ENCODE assay signal across 8 mouse cellular contexts in the genomic region with DNA sequence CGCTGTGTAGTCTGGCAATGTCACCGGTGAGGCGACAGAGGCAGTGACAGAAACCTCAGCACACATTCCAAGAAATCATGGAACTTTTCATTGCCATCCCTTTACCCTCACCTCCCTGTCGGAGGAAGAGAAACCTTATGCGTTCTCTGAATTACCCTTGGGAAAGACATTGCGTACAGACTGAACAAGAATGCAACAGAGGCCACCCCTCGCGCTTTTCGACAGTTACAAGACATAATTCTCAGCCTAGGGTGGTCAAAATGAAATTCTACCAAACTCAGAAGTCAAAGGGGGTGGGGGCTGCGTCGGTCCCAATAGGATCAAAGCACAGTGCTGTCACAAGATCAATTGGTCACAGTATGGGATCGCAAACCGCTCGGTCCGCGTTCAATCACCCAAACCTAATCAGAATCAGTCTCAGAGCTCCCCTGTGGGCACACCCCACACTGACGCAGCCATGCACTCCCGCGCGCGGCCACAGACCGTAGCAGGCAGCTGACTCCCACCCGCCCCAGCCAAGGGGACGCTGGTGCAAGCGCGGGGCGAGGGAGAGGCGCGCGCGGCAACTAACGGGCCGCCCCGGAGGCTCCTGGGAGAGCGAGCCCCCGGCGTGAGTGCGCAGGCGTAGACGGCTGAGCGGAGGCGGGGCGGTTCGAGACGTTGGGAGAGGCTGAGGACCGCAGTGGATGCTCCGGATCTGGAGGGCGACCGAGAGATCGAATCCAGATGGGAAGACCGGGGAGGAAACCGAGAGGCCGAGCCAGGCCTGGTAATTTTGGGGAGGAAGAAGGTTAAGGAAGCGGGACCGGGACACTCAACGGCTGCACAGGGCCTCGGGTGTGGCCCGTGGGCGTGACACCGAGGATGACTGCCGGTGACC. TPM values are rescaled to one million over a fixed set of nuclear protein-coding genes. Genes with fewer than 3 reads are reported as not detected.
DNase-seq lines count a peak whose midpoint lies in the region; ATAC-seq and TF ChIP-seq lines count a peak whose summit lies in the region.

Gene Zfp382 (plus strand): TSS at position 635 of the 880 bp plus-strand sequence.

- peaks cover 11% of the 10 kb centered on the region for H3K9me3 ChIP-seq in hindbrain, embryonic 10.5 days
- H3K9me3 ChIP-seq in lung, embryonic 16.5 days (ENCODE audit: control insufficient read depth, low read length) = no peaks in the 10 kb centered on the region

- H3K36me3 ChIP-seq in hindbrain, embryonic 10.5 days = peaks cover 10% of the 10 kb centered on the region
- H3K36me3 ChIP-seq in lung, embryonic 16.5 days (ENCODE audit: control insufficient read depth, insufficient read depth, low read length) = no peaks in the 10 kb centered on the region
- H3K36me3 ChIP-seq in thymus, adult 2 months (ENCODE audit: control insufficient read depth, insufficient read depth, low read length) = peaks cover 4% of the 10 kb centered on the region

- peak; percentile 62; the same call in 1 of the 2 replicates for TF ChIP-seq CTCF in thymus, adult 2 months (IDR thresholded peaks at IDR 0.05; ENCODE audit: borderline replicate concordance, control insufficient read depth, extremely low read depth, insufficient read depth, low read length, poor library complexity)

- H3K4me1 ChIP-seq in hindbrain, embryonic 10.5 days (replicated peaks) = peaks cover 16% of the 10 kb centered on the region
- H3K4me1 ChIP-seq in lung, embryonic 16.5 days (replicated peaks; ENCODE audit: control insufficient read depth, insufficient read depth, low read length) = peaks cover 6% of the 10 kb centered on the region
- H3K4me1 ChIP-seq in thymus, adult 2 months (replicated peaks; ENCODE audit: control insufficient read depth, insufficient read depth, low read length) = peaks cover 5% of the 10 kb centered on the region

- H3K4me2 ChIP-seq in lung, embryonic 16.5 days (ENCODE audit: low read depth, low read length) = peak within 1 kb of the TSS; percentile 72

- H3K4me3 ChIP-seq in hindbrain, embryonic 10.5 days = peak within 1 kb of the TSS; percentile 71
- H3K4me3 ChIP-seq in lung, embryonic 16.5 days (ENCODE audit: low read length) = peak within 1 kb of the TSS; percentile 68
- H3K4me3 ChIP-seq in thymus, adult 2 months (ENCODE audit: control insufficient read depth, insufficient read depth, low read length) = peak within 1 kb of the TSS; percentile 92

- TF ChIP-seq POLR2A in thymus, adult 2 months (IDR thresholded peaks at IDR 0.05; ENCODE audit: control insufficient read depth, extremely low read depth, insufficient read depth, low read length, poor library complexity) = peak; percentile 92

- peak within 1 kb of the TSS; percentile 94 for H3K27ac ChIP-seq in hindbrain, embryonic 10.5 days
- H3K27ac ChIP-seq in lung, embryonic 16.5 days (ENCODE audit: low read length) = peak within 1 kb of the TSS; percentile 43
- H3K27ac ChIP-seq in thymus, adult 2 months (ENCODE audit: control insufficient read depth, insufficient read depth, low read length) = 0 out of 2 replicates have a peak within 1 kb of the TSS, but pooled peaks have one; percentile 9

- H3K27me3 ChIP-seq in hindbrain, embryonic 10.5 days (ENCODE audit: insufficient read depth, poor library complexity, severe bottlenecking) = no peaks in the 10 kb centered on the region
- no peaks in the 10 kb centered on the region for H3K27me3 ChIP-seq in lung, embryonic 16.5 days (ENCODE audit: control insufficient read depth, insufficient read depth, low read depth, low read length)
- no peaks in the 10 kb centered on the region for H3K27me3 ChIP-seq in thymus, adult 2 months (ENCODE audit: control insufficient read depth, insufficient read depth, low read length)

- peak within 1 kb of the TSS; percentile 74 for H3K9ac ChIP-seq in lung, embryonic 16.5 days (ENCODE audit: low read length)

- WGBS in hindbrain, embryonic 10.5 days = under 1% methylated on average over 61 of the region's 61 CpGs
- WGBS in lung, embryonic 16.5 days = under 1% methylated on average over 61 of the region's 61 CpGs
- under 1% methylated on average over 61 of the region's 61 CpGs for WGBS in thymus, adult 2 months

- peak; percentile 95 for DNase-seq in Muller cell, postnatal 12 days (ENCODE audit: inconsistent ontology term)
- DNase-seq in cerebellum, adult 9-10 months = peak; percentile 88
- peak; percentile 92 for DNase-seq in hindbrain, embryonic 10.5 days (ENCODE audit: low spot score)
- DNase-seq in layer of hippocampus, adult 9-11 months = peak; percentile 90
- DNase-seq in ovary, adult 18-20 months (ENCODE audit: low spot score) = peak; percentile 81
- DNase-seq in thymus, adult 2 months = peak; percentile 92

- peak; percentile 95 for ATAC-seq in frontal cortex, adult (ENCODE audit: low TSS enrichment)
- peak; percentile 98 for ATAC-seq in lung, embryonic 16.5 days (ENCODE audit: low read depth)

RNA-seq across cellular contexts. Expression of gene Zfp382, which starts in this region (rescaled TPM):
- polyA plus RNA-seq in hindbrain, embryonic 10.5 days (2016; fragmentation: Nextera tagmentation; extraction: Ambion mirVana) = 9.8 and 11.2 TPM in 2 replicates
- polyA plus RNA-seq in lung, embryonic 16.5 days (2015; fragmentation: Nextera tagmentation; extraction: Ambion mirVana) = 11.6 and 14.3 TPM in 2 replicates
- 5.4 and 8.1 TPM in 2 replicates for polyA plus RNA-seq in thymus, adult 2 months (2012; rRNA removed)

Comparison
In these comparisons a context has a peak if more than half of its experiments do, and no peak if none do; other contexts are left out.
1. Peak in every context shown above with its lines: DNase-seq, ATAC-seq, H3K4me3 ChIP-seq and H3K27ac ChIP-seq.
2. H3K27ac ChIP-seq: peak in every context shown above with its lines; median percentile 94 in hindbrain, embryonic 10.5 days; 43 in lung, embryonic 16.5 days; 9 in thymus, adult 2 months.